Mouse (Mus musculus) adrenal gland, adult 2 months (tissue): ENCODE measurements at regions not wholly inside any gene's neighbourhood (a gene's known extent, or its start where the extent isn't known, plus 50 kb on each side); places are given as distances from the start of the nearest gene placed in this dataset.
A peak's percentile ranks its signal among the peaks of the same experiment; 100 is the strongest.

Experiments
- DNase-seq: peaks from one replicate; pipeline ENCODE4 v3.0.0; 2021

DNA sequence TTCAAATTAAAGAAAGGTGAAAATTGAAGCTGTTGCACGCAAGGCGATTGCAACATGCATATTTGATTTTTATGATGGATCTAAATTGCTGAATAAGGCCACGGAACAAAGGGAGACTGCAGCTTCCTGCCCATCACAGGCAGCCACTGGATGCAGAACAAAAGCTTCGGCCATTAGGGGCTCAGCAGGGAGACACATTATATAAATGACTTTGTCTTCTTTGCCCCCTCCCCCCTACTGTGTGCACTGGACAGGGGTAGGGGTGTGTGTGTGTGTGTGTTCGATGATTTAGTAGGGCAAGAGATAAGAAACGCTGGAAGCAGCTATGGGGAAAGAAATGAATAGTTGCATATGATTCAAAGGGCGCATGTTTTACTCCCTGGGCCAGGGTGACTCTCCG, 481.2 kb upstream of the Pmfbp1 start:
- DNase-seq = no peak

DNA sequence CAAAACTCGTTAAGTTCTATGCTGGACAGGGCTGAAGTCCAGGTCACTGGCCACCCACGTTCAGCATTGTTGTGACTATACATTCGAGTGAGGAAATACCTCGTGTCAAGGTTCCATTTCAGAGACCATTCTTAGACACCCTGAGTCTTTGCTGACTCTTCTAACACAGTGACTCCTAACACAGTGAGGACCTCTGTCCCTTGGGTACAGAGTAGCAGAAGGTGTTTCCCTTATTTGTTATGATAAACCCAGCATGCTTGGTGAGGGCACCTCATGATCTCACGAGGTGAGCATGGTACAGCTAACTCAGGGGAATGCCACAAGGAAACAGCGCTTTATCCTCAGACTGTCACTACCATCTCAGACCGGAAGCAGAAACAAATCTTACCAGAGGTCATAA, 480.2 kb upstream of the Pmfbp1 start:
- DNase-seq = no peak

DNA sequence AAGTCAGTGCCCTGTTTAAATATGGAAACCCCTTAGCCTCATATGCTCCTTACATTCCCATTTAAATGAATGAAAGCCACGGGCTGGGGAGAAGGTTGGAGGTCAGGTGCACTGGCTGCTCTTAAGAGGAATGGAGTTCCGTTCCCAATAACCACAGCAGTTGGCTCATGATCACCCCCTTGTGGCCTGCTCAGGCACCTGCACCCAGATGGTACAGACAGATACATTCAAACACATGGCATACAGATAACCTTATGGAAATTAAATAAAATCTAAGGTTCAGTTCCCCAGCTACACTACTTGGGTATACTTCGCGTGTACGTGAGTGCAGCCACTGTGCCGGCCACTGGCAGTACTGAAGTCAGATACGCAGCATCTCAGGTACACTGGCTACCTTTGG, 479.1 kb upstream of the Pmfbp1 start:
- peak; percentile 52 for DNase-seq

DNA sequence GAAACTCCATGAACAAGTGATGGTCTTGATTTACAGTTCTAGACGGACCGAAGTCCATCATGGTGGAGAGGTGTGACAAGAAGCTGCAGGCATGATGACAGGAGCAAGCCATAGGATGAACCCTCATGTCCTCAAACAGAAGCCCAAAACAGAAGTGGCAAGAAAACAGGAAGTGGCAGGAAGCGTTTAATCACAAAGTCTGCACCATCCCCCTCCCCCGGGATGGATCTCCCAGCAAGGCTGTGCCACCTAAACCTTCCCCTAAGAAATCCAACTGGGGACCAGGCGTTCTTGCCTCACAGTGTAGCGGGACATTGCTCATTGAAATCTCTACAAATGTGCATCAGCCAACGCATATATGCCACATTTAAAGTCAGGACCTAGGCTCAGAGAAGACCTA, 474.3 kb upstream of the Pmfbp1 start:
- DNase-seq = no peak

GRCm38 (mm10) chr8:109020102-109020501, 473.7 kb upstream of the Pmfbp1 start:
- DNase-seq = no peak

DNA sequence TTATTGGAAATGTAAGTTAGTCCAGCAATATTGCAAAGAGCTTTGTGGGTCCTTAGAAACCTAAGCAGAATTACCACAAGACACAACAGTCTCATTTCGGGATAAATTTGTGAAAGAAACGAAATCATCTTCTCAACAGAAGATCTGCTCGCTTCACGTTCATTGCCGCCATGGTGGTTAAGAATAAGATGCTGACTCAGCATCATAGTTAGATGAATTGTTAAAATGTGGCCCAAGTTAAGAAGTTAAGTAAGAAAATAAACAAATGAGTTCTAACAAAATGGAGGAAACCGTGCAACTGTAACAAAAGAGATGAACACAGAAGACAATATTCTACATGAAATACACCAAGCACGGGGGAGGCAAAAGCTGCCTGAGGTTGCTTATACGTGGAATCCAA, 465.9 kb upstream of the Pmfbp1 start:
- no peak for DNase-seq

DNA sequence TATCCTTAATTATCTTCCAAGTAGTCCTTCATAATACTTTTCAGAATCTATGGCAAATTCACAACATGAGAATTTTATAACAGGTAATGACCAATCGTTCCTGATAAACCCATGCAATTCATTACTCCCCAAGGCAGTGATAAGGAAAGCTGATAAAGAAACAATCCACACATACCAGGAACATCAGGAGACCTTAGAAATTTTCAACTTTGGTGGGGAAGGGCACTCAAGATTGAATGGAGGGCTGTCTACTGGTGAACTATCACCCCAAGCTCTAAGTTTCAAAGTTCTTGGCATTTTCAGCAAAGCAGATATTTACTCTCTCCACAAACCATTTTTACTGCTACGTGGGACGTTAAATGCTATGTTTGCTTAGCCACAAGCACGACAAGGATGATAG, 440.2 kb upstream of the Pmfbp1 start:
- no peak for DNase-seq

GRCm38 (mm10) chr8:109059152-109059551, 434.7 kb upstream of the Pmfbp1 start:
- DNase-seq = no peak

- no peak for DNase-seq
These were observed 431.5 kb upstream of the Pmfbp1 start for GRCm38 (mm10) chr8:109062376-109062775.

DNA sequence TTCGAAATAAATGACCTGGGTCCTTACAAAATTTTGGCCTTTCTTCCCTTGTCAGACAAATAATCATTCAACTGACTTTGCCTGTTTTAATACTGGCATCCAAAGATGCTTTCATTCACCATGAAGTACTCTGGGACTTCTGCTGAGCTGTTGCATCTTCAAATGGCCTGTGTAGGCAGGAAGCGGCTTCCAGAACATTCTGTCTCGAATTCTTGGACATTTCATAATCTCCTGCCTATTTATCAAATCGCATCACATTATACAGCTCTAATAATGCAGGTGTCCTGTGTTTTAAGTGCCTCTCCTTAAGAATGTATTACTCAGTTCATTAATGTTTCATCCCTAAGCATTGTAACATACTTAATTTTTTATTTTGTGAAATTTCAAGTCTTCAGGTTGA, 420.1 kb upstream of the Pmfbp1 start:
- no peak for DNase-seq

- no peak for DNase-seq
These were observed 418.8 kb upstream of the Pmfbp1 start for GRCm38 (mm10) chr8:109075006-109075405.

DNA sequence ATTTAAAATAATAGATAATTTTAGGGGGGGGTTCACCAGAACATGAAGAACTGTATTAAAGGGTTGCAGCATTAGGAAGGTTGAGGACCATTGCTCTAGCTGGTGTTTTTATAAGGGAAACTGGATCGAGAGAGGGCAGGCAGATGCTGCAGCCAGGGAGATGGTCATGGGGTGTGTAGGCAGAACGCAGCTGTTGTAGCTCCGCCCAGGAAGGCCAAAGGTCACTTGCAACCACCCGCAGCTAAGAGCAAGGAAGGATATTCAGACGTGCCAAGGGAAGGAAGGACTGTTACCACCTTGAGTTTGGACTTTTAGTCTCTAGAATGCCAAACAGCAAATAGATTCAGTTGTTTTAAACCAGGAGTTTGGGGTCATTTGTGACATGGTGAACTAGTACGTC, 414.6 kb upstream of the Pmfbp1 start:
- DNase-seq = no peak

DNA sequence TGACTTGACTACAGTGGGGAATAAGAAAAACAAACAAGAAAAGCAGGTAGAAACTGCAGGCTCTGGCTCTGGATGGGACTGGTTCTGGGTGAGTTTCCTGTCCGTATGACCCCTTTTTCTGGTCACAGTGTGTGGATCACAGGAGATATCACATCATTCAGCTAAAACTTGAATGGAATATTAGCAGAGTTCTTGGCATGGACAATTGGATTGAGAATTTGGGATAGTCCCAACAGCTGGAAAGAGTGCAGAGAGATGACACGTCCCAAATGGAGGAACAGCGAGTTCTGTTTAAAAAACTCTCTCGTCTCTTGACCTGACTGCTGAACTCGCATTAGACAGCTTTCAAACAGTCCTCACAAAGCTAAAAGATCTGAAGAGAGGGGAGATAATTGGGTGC, 412.5 kb upstream of the Pmfbp1 start:
- DNase-seq = no peak

GRCm38 (mm10) chr8:109085134-109085533, 408.7 kb upstream of the Pmfbp1 start:
- no peak for DNase-seq

DNA sequence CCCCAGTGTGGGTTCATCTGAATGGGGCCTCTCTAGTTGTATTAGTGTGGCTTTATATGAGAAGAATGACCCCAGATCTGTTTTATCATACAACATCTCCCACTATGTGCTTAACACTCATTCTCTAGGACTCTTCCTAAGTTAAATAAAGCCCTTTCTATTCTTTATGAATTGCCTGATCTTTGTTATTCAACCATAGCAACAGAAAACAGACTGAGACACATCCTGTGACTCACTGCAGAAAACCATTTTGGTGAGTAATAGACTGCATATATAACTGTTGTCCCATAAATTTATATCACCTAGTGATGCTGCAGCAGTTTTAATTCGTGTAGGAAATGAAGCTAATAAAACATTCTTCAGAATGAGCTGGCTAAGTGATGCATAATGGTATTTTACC, 406.0 kb upstream of the Pmfbp1 start:
- no peak for DNase-seq

DNA sequence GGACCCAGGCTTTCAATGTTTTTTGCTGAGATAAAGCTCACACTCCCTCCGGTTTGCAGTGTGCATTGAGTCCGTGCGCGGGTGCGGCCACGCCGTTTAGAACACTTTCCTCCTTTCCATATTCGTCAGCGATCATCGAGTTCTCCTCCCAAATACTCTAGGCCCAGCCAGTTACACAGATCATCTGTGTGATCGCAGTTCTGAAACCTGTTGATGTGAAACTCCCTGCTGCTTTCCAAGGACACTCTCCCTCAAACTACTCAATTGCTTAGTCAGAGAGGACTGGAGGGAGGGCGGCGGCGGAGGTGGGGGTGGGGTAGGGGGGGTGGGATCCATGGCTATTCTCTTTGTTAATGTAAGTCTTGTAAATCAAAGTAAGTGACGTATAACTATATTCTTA, 394.2 kb upstream of the Pmfbp1 start:
- no peak for DNase-seq

DNA sequence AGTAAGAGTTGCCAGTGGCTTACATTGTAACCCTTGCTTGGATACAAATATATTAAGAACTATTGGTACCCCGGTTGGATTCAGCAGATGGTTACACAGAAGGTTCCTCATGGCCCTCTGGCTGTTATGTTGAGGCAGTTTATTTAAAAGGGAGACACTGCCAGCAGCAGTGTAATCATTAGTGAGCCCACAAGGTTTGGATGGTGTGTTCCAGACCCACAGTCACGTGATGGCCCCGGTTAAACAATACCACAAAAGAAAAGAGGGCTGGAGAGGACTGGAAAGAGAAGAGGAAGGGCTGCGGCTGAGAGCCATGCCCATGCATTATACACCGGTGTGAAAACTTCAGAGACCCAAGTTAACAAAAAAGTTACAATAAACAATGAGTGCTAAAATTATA, 392.4 kb upstream of the Pmfbp1 start:
- no peak for DNase-seq

GRCm38 (mm10) chr8:109104798-109105326, 389.0 kb upstream of the Pmfbp1 start:
- DNase-seq = no peak

DNA sequence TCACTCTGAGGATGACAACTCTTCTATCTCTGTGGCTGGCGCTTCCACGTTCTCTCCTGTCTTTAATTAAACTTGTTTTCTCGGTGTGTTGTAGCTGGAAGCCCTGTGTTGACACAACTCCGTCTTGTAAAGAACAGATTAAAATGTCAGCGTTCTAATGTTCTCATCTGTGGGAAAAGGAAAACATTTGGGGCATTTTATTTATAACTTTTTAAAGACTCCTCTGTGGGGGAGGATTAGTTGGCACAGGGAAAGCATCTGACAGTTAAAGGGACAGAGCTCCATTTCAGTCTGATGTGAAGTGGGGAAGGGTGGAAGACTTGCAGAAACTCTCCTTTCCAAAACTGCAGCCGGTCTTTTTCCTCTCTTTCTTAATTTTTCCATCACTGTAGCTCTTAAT, 388.1 kb upstream of the Pmfbp1 start:
- no peak for DNase-seq

GRCm38 (mm10) chr8:109106971-109107370, 386.9 kb upstream of the Pmfbp1 start:
- no peak for DNase-seq

- no peak for DNase-seq
These were observed 386.1 kb upstream of the Pmfbp1 start for GRCm38 (mm10) chr8:109107762-109108161.

- no peak for DNase-seq
These were observed 384.4 kb upstream of the Pmfbp1 start for GRCm38 (mm10) chr8:109109390-109109789.

- no peak for DNase-seq
These were observed 372.1 kb upstream of the Pmfbp1 start for GRCm38 (mm10) chr8:109121776-109122175.

DNA sequence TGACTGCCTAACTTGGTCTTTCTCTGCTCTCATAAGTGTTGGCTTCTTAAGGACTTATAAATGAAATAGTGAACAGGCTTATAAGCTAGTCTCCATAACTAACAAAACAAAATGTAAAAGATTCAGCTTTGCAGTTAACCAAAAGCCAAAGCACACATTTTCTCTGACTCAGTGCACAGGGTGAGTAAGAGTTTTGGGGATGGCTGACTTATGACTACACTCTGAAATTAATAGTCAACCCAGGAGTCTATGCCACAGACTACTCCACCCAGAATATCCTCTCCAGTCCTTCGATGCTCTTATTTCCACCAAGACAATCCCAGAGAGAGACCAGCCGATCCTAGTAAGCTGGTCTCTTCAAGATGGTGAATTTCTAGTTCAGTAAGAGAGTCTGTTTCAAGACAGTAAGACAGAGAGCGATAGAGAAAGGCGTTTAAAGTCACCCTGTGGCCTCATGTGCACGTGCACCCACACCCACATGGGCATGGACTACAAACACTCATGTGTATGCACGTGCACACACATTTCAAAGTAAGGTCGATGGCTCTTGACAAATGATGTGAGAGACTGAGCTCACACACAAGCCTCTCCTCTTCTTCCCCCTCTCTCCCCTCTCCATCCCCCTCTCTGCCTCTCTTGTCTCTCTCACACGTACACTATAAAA, 351.2 kb upstream of the Pmfbp1 start:
- DNase-seq = no peak

DNA sequence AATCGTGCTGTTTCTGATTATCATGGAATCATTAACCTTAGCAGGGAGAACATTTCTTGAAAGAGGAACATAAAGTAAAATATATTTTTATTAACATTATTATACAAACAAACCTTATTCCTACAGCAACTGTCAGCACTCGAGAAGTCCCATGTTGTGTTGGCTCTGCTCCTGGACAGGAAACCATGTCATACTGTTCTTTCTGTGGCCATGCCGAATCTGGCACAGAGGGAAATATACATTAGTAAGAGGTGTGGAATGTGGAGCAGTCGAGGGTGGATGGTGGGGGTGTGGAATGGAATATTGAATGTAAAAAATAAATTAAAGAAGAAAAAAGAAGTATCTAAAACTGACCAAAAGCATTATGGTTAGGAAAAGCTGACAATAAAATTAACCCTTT, 342.1 kb upstream of the Pmfbp1 start:
- DNase-seq = no peak
